Mouse (Mus musculus) C2C12 (cell line): ENCODE measurements around the gene Ano1. TPM values are rescaled to one million over a fixed set of nuclear protein-coding genes. Genes with fewer than 3 reads are reported as not detected.

Experiments
- H3K27me3 ChIP-seq: one replicate; pipeline ENCODE4 v1.6.1; 2011; ENCODE audit not compliant: control insufficient read depth, insufficient read depth, insufficient read length
- H3K36me3 ChIP-seq: one replicate; pipeline ENCODE4 v1.6.1; 2011; ENCODE audit not compliant: control insufficient read depth, insufficient read depth
- H3K4me3 ChIP-seq: one replicate; pipeline ENCODE4 v1.5.1; 2011; ENCODE audit warnings: mild to moderate bottlenecking, control low read depth; ENCODE audit not compliant: poor library complexity, insufficient read depth, severe bottlenecking
- H3K79me2 ChIP-seq: one replicate; pipeline ENCODE4 v1.6.1; 2011; ENCODE audit not compliant: control insufficient read depth, insufficient read depth
- H3K79me3 ChIP-seq: one replicate; pipeline ENCODE4 v1.6.1; 2011; ENCODE audit warnings: low read depth, control low read depth
- H3ac ChIP-seq: one replicate; pipeline ENCODE3; 2011; ENCODE audit warnings: low read depth; ENCODE audit not compliant: control insufficient read depth, insufficient read length
- CEBPB ChIP-seq: IDR thresholded peaks from one replicate; pipeline ENCODE4 v1.6.1; 2011; ENCODE audit warnings: low read depth, mild to moderate bottlenecking, control low read depth, moderate library complexity
- CTCF ChIP-seq: IDR thresholded peaks from one replicate; pipeline ENCODE4 v1.5.1; 2011; ENCODE audit not compliant: control insufficient read depth, insufficient read depth, insufficient read length
- FOSL1 ChIP-seq: IDR thresholded peaks from one replicate; pipeline ENCODE4 v1.8.0; 2011; ENCODE audit warnings: mild to moderate bottlenecking, low read length; ENCODE audit not compliant: poor library complexity, insufficient read depth, severe bottlenecking
- MAX ChIP-seq: IDR thresholded peaks from one replicate; pipeline ENCODE4 v1.6.1; 2011; ENCODE audit warnings: mild to moderate bottlenecking, control low read depth
- MYOD1 ChIP-seq: IDR thresholded peaks from one replicate; pipeline ENCODE4 v1.6.1; 2011; ENCODE audit warnings: low read depth; ENCODE audit not compliant: control insufficient read depth, insufficient read length
- MYOG ChIP-seq: IDR thresholded peaks from one replicate; pipeline ENCODE4 v1.6.1; 2011; ENCODE audit not compliant: control insufficient read depth, insufficient read length; ENCODE audit errors: extremely low read depth
- USF1 ChIP-seq: IDR thresholded peaks from one replicate; pipeline ENCODE4 v1.6.1; 2011; ENCODE audit warnings: low read depth, mild to moderate bottlenecking, control low read depth, moderate library complexity
- polyA plus RNA-seq: library from polyadenylated mRNA; unstranded; fragments of >200 nt; fragmentation: generic; extraction: Trizol; gene quantifications from one replicate; pipeline ENCODE4 v1.2.1, GENCODE M21; 2012; ENCODE audit warnings: missing spikeins

Ano1 gene
- polyA plus RNA-seq, 1 experiment: 2.7 TPM

DNA sequence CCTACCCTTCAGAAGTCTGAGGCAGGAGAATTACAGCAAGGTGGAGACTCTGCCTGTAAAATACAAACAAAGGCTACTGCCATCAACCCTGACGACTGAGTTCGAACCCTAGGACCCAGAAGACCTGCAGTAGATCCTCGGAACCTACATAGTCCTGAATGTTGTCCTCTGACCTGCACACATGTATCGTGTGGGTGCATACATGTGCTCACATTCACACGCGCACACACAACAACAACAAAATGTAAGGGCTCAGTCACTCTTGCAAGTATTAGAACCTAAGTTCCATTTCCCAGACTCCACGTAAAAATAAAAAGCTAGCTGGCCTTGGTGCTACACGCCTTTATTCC, 197.7 kb downstream of the Ano1 start:
- Histone ChIP-seq H3K27me3 (no peaks in the 10 kb centered on the region), H3K4me3 (peak overlapping the region; percentile 55), H3K36me3 (peaks cover 14% of the 10 kb centered on the region), H3K79me2 (peaks cover 42% of the 10 kb centered on the region), H3ac (peak overlapping the region; percentile 41), H3K79me3 (peaks cover 35% of the 10 kb centered on the region)
- no peak for TF ChIP-seq CTCF
- TF ChIP-seq CEBPB: no peak
- no peak for TF ChIP-seq MYOD1
- TF ChIP-seq MYOG: no peak

DNA sequence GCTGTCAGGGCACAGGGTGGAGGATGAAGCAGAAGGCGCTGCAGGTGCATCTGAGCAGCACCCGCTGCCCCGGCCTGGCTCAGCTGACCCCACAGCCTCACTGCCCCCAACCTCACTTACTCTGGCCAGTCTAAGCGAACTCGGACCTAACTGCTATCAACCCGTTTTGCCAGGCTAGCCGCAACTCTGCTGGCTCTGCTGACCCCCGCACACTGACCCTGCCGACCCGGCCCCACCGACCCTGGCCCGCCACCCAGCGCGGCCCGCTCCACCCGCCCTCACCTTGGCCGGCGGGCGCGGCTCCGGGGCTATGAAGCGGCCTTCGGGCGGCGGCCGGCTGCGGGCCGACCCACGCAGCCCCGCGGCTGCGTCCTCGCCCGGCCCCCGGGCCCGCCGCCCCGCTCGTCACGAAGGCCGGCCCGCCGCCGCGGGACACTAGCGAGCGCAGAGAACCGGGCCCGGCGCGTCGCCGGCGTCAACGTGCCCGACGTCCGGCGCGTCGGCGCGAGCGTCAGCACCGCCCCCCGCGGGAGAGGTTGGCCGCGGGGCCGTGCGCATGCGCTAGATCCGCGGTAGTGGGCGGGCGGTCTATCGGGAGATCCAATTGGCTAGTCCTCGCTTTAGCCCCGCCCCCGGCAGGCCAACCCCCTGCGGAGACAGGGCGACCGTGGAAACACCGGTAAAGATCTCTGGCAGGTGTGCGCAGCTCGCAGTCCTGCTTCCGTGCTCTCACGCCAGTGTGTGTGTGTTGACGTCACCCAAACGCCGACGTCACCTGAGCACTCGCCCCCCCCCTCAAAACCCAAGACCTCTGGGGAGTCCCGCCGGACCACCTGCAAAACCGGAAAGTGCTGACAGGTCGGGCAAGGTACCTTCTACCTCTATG, 198.3 kb downstream of the Ano1 start, which contains the start of gene Ppfia1:
TSS of gene Ppfia1 (minus strand) at position 493 of the 886 bp plus-strand sequence.
- TF ChIP-seq USF1 (no peak), MYOD1 (no peak), FOSL1 (no peak), CTCF (no peak), MYOG (no peak), MAX (no peak), CEBPB (no peak)
- H3K79me3 ChIP-seq: peaks cover 41% of the 10 kb centered on the region
- H3K4me3 ChIP-seq: peak within 1 kb of the TSS; percentile 55
- peaks cover 49% of the 10 kb centered on the region for H3K79me2 ChIP-seq
- H3K27me3 ChIP-seq: no peaks in the 10 kb centered on the region
- peak within 1 kb of the TSS; percentile 86 for H3ac ChIP-seq
- peaks cover 18% of the 10 kb centered on the region for H3K36me3 ChIP-seq

GRCm38 (mm10) chr7:144552274-144552673, 199.5 kb downstream of the Ano1 start:
- H3K4me3 ChIP-seq: peak overlapping the region; percentile 55
- TF ChIP-seq USF1 (no peak), MYOG (no peak), MAX (no peak), FOSL1 (no peak), MYOD1 (no peak)
- no peaks in the 10 kb centered on the region for H3K27me3 ChIP-seq
- peak overlapping the region; percentile 45 for H3ac ChIP-seq
- H3K79me3 ChIP-seq: peaks cover 45% of the 10 kb centered on the region
- peaks cover 61% of the 10 kb centered on the region for H3K79me2 ChIP-seq
- peaks cover 18% of the 10 kb centered on the region for H3K36me3 ChIP-seq

- TF ChIP-seq USF1 (no peak), MAX (no peak), MYOG (no peak), CTCF (no peak), MYOD1 (no peak), FOSL1 (no peak), CEBPB (no peak)
- no peaks in the 10 kb centered on the region for H3K27me3 ChIP-seq
- no peak overlapping the region for H3ac ChIP-seq
- H3K36me3 ChIP-seq: peaks cover 18% of the 10 kb centered on the region
- no peak overlapping the region for H3K4me3 ChIP-seq
- H3K79me3 ChIP-seq: peaks cover 56% of the 10 kb centered on the region
- peaks cover 75% of the 10 kb centered on the region for H3K79me2 ChIP-seq
Observed at GRCm38 (mm10) chr7:144550811-144551210, 201.0 kb downstream of the Ano1 start.

- no peak overlapping the region for H3K4me3 ChIP-seq
- H3K79me3 ChIP-seq: peaks cover 62% of the 10 kb centered on the region
- H3K79me2 ChIP-seq: peaks cover 83% of the 10 kb centered on the region
- no peak overlapping the region for H3ac ChIP-seq
- H3K27me3 ChIP-seq: no peaks in the 10 kb centered on the region
- H3K36me3 ChIP-seq: peaks cover 18% of the 10 kb centered on the region
- no peak for TF ChIP-seq CEBPB
- TF ChIP-seq FOSL1: no peak
- no peak for TF ChIP-seq MAX
- TF ChIP-seq CTCF: no peak
- no peak for TF ChIP-seq MYOD1
- no peak for TF ChIP-seq USF1
- TF ChIP-seq MYOG: no peak
Observed at GRCm38 (mm10) chr7:144549904-144550566, 201.7 kb downstream of the Ano1 start.

DNA sequence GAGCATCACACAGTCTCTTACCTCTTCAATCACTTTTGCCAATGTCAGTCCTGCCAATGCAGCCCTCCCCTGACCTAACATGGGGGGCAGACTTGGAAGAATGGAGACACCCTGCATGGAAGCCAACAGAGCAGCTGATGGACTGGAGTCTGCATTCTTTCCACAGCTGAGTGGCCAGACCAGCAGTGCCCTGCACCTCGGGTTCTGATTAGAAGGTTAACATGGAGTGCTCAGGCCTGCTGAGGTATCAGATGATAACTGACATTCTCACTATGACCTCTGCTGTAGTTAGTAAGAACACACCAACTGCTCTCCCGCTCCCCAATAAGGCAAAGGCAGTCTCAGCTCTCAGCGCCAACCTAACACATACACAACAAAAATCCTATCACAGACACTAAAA, 206.5 kb downstream of the Ano1 start:
- Histone ChIP-seq H3K79me2 (peaks cover 91% of the 10 kb centered on the region), H3K36me3 (peaks cover 6% of the 10 kb centered on the region), H3K27me3 (no peaks in the 10 kb centered on the region), H3ac (no peak overlapping the region), H3K4me3 (no peak overlapping the region), H3K79me3 (peaks cover 55% of the 10 kb centered on the region)
- TF ChIP-seq MYOD1 (no peak), MYOG (no peak), CEBPB (no peak), MAX (no peak), USF1 (no peak), FOSL1 (no peak)
